Mouse (Mus musculus): ENCODE results near the gene Slc6a2. TPM values are rescaled to one million over a fixed set of nuclear protein-coding genes. Genes with fewer than 3 reads are reported as not detected.

Slc6a2 gene
- polyA plus RNA-seq, 1 experiment: 0.09 TPM

DNA sequence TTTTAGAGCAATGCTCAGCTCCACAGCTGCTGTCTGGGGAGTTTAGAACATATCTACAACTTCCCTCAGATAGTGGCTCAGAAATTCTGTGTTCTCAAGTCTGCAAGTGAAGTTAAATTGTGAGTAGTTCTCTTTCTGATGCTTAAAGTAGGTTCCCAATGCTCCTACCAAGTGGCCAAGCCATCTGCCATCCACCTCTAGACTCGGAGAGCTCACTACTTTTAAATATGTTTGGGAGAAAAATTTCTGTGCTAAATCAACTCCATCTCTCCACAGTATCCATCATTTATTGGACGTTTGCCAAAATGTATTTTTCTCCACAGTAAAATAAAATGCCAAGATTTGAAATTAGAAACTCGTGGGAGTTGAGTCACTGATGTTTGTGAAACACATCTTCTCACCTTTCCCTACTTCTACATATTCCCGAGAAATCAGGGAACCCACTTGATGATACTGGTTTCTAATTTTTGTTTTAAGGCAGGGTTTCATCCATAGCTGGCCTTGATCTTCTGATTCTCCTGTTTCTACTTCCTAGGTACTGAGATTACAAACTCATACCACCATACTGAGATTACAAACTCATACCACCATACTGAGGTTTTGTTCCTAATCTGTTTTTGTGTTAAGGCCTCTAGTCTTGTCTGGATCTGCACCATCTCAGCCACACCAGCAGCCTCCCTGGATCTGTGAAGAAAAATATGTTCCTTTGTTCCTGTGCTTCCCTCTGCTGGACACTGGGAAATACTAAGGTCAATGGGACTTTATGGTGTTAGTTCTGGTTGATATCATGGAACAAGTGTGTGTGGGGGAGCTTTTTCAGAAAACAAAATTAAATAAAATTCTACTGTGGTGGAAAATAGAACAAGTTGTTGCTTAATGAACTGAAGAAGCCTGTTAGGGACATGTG lies 88.9 kb downstream of the Slc6a2 start:
- no peak overlapping the region for H3K4me3 ChIP-seq (ENCODE audit: insufficient read depth, low read length)
- no peak overlapping the region for H3K27ac ChIP-seq (ENCODE audit: insufficient read depth, low read length)
- TF ChIP-seq POLR2A (IDR thresholded peaks at IDR 0.05; ENCODE audit: low read depth, low read length): no peak
- no peaks in the 10 kb centered on the region for H3K4me1 ChIP-seq (ENCODE audit: control insufficient read depth, insufficient read depth, low read length)

Other genes with a start within 250 kb of the Slc6a2 start
- gene Mmp2, start 132.8 kb upstream of the Slc6a2 start, polyA plus RNA-seq (2011; ENCODE audit: insufficient read length, low read depth, missing spikeins): 359 and 374 TPM in 2 replicates
- gene Lpcat2, start 104.7 kb upstream of the Slc6a2 start, polyA plus RNA-seq (2011; ENCODE audit: insufficient read length, low read depth, missing spikeins): 4.3 and 7.6 TPM in 2 replicates
- gene Capns2, start 58.7 kb upstream of the Slc6a2 start, polyA plus RNA-seq (2011; ENCODE audit: insufficient read length, low read depth, missing spikeins): 1.7 TPM in 1 of 2 replicates, not detected in the other
- gene Ces1a, start 88.1 kb downstream of the Slc6a2 start, polyA plus RNA-seq (2011; ENCODE audit: insufficient read length, low read depth, missing spikeins): 0.44 TPM in 1 of 2 replicates, not detected in the other
- not detected in 2 replicates for gene Ces1b, start 119.9 kb downstream of the Slc6a2 start, polyA plus RNA-seq (2011; ENCODE audit: insufficient read length, low read depth, missing spikeins)
- not detected in 2 replicates for gene Ces1c, start 171.2 kb downstream of the Slc6a2 start, polyA plus RNA-seq (2011; ENCODE audit: insufficient read length, low read depth, missing spikeins)
- not detected in 2 replicates for gene Ces1d, start 237.8 kb downstream of the Slc6a2 start, polyA plus RNA-seq (2011; ENCODE audit: insufficient read length, low read depth, missing spikeins)

All from embryonic fibroblast, embryonic 13.5 days (primary cell).